Mouse (Mus musculus) hindbrain, embryonic 15.5 days (tissue): Measurements from ENCODE around the gene Pvr. TPM values are rescaled to one million over a fixed set of nuclear protein-coding genes. Genes with fewer than 3 reads are reported as not detected.

ENCODE experiments used
- ATAC-seq: fragments of 200-750 bp; cut with Nextera tagmentation; 2 replicates; pipeline ENCODE4 v1.8.0; 2017; ENCODE audit warnings: low read depth, moderate number of reproducible peaks, moderate TSS enrichment; ENCODE audit not compliant: low FRiP score
- H3K27ac ChIP-seq: fragments of 300-500 bp; sonication (generic); replicated peaks from 2 replicates; pipeline ENCODE4 v1.5.1; 2015; ENCODE audit warnings: mild to moderate bottlenecking, inconsistent platforms
- H3K27me3 ChIP-seq: fragments of 300-500 bp; sonication (generic); 2 replicates; pipeline ENCODE4 v1.6.1; 2015; ENCODE audit warnings: control low read depth, inconsistent platforms
- H3K36me3 ChIP-seq: fragments of 300-500 bp; sonication (generic); 2 replicates; pipeline ENCODE4 v1.6.1; 2015; ENCODE audit warnings: control low read depth, inconsistent platforms
- H3K4me1 ChIP-seq: fragments of 300-500 bp; sonication (generic); replicated peaks from 2 replicates; pipeline ENCODE4 v1.6.1; 2015; ENCODE audit warnings: control low read depth, inconsistent platforms
- H3K4me2 ChIP-seq: fragments of 300-500 bp; sonication (generic); 2 replicates; pipeline ENCODE4 v1.6.1; 2015; ENCODE audit warnings: moderate library complexity, mild to moderate bottlenecking, inconsistent platforms
- H3K4me3 ChIP-seq: fragments of 300-500 bp; sonication (generic); 2 replicates; pipeline ENCODE4 v1.5.1; 2015; ENCODE audit warnings: mild to moderate bottlenecking, inconsistent platforms
- H3K9ac ChIP-seq: fragments of 300-500 bp; sonication (generic); 2 replicates; pipeline ENCODE4 v1.6.1; 2015; ENCODE audit warnings: inconsistent platforms
- H3K9me3 ChIP-seq: fragments of 300-500 bp; sonication (generic); 2 replicates; pipeline ENCODE4 v1.6.1; 2016; ENCODE audit warnings: control low read depth, inconsistent platforms
- WGBS: fragments of 180-500 bp; shearing (Covaris S2); methylation state at CpG from one replicate; pipeline ENCODE4 v1.1.7; 2015; 5-methylcytosine and 5-hydroxymethylcytosine counted together
- polyA plus RNA-seq: library from polyadenylated mRNA; unstranded; fragments of >200 nt; fragmentation: Nextera tagmentation; extraction: Ambion mirVana; gene quantifications from 2 replicates; pipeline ENCODE4 v1.2.1, GENCODE M21; 2015

Gene Pvr
- polyA plus RNA-seq, 1 experiment from 2014 or later = 10.0 TPM

- Histone ChIP-seq H3K4me2 (no peak overlapping the region), H3K36me3 (no peaks in the 10 kb centered on the region), H3K27me3 (no peaks in the 10 kb centered on the region), H3K4me1 (no peaks in the 10 kb centered on the region), H3K9me3 (no peaks in the 10 kb centered on the region), H3K27ac (no peak overlapping the region), H3K9ac (no peak overlapping the region), H3K4me3 (no peak overlapping the region)
- no peak for ATAC-seq
- 80% methylated on average over 12 of the region's 12 CpGs for WGBS
These were observed 28.0 kb upstream of the Pvr start for GRCm38 (mm10) chr7:19948956-19949355.

GRCm38 (mm10) chr7:19945821-19946515 is 25.0 kb upstream of the Pvr start:
- ATAC-seq = no peak
- H3K4me3 ChIP-seq = no peak overlapping the region
- H3K4me2 ChIP-seq = no peak overlapping the region
- H3K9me3 ChIP-seq = no peaks in the 10 kb centered on the region
- H3K27me3 ChIP-seq = no peaks in the 10 kb centered on the region
- no peak overlapping the region for H3K9ac ChIP-seq
- H3K4me1 ChIP-seq = no peaks in the 10 kb centered on the region
- WGBS = 91% methylated on average over 13 of the region's 13 CpGs
- no peaks in the 10 kb centered on the region for H3K36me3 ChIP-seq
- no peak overlapping the region for H3K27ac ChIP-seq

- Histone ChIP-seq H3K9me3 (no peaks in the 10 kb centered on the region), H3K27me3 (no peaks in the 10 kb centered on the region), H3K36me3 (no peaks in the 10 kb centered on the region), H3K27ac (no peak overlapping the region), H3K4me3 (no peak overlapping the region), H3K4me2 (no peak overlapping the region), H3K9ac (no peak overlapping the region), H3K4me1 (no peaks in the 10 kb centered on the region)
- no peak for ATAC-seq
- 89% methylated on average over 5 of the region's 5 CpGs for WGBS
These were observed 24.2 kb upstream of the Pvr start for GRCm38 (mm10) chr7:19945201-19945600.

GRCm38 (mm10) chr7:19944709-19945108 is 23.7 kb upstream of the Pvr start:
- no peak overlapping the region for H3K9ac ChIP-seq
- H3K27ac ChIP-seq = no peak overlapping the region
- WGBS = 91% methylated on average over 8 of the region's 8 CpGs
- no peaks in the 10 kb centered on the region for H3K27me3 ChIP-seq
- H3K4me1 ChIP-seq = no peaks in the 10 kb centered on the region
- no peaks in the 10 kb centered on the region for H3K9me3 ChIP-seq
- no peak overlapping the region for H3K4me2 ChIP-seq
- H3K4me3 ChIP-seq = no peak overlapping the region
- ATAC-seq = no peak
- H3K36me3 ChIP-seq = no peaks in the 10 kb centered on the region

- ATAC-seq = no peak
- 32% methylated on average over 5 of the region's 6 CpGs for WGBS
- H3K27ac ChIP-seq = no peak overlapping the region
These were observed 19.3 kb upstream of the Pvr start for GRCm38 (mm10) chr7:19940256-19940655.

GRCm38 (mm10) chr7:19939555-19940235 is 18.7 kb upstream of the Pvr start:
- Histone ChIP-seq H3K4me3 (no peak overlapping the region), H3K27me3 (no peaks in the 10 kb centered on the region), H3K9ac (no peak overlapping the region), H3K36me3 (no peaks in the 10 kb centered on the region), H3K4me1 (no peaks in the 10 kb centered on the region), H3K4me2 (no peak overlapping the region), H3K27ac (no peak overlapping the region), H3K9me3 (no peaks in the 10 kb centered on the region)
- 72% methylated on average over 10 of the region's 12 CpGs for WGBS
- 0 out of 2 replicates have a peak, but pooled peaks have one; percentile 31 for ATAC-seq

More at GRCm38 (mm10) chr7:19940256-19940655, 19.3 kb upstream of the Pvr start:
- Histone ChIP-seq H3K4me2 (no peak overlapping the region), H3K4me1 (no peaks in the 10 kb centered on the region), H3K9ac (no peak overlapping the region), H3K36me3 (no peaks in the 10 kb centered on the region), H3K9me3 (no peaks in the 10 kb centered on the region), H3K27me3 (no peaks in the 10 kb centered on the region), H3K4me3 (no peak overlapping the region)

GRCm38 (mm10) chr7:19937229-19937821 is 16.4 kb upstream of the Pvr start:
- H3K27me3 ChIP-seq = no peaks in the 10 kb centered on the region
- no peak for ATAC-seq
- 89% methylated on average over 11 of the region's 11 CpGs for WGBS

GRCm38 (mm10) chr7:19935961-19936360 is 15.0 kb upstream of the Pvr start:
- H3K9me3 ChIP-seq = no peaks in the 10 kb centered on the region
- H3K27ac ChIP-seq = no peak overlapping the region
- no peak overlapping the region for H3K4me2 ChIP-seq
- no peaks in the 10 kb centered on the region for H3K27me3 ChIP-seq
- H3K4me3 ChIP-seq = no peak overlapping the region
- ATAC-seq = no peak
- H3K9ac ChIP-seq = no peak overlapping the region
- H3K36me3 ChIP-seq = no peaks in the 10 kb centered on the region
- WGBS = 74% methylated on average over 6 of the region's 6 CpGs
- H3K4me1 ChIP-seq = no peaks in the 10 kb centered on the region

More at GRCm38 (mm10) chr7:19937229-19937821, 16.4 kb upstream of the Pvr start:
- H3K36me3 ChIP-seq = no peaks in the 10 kb centered on the region
- no peak overlapping the region for H3K4me2 ChIP-seq
- no peak overlapping the region for H3K9ac ChIP-seq
- H3K9me3 ChIP-seq = no peaks in the 10 kb centered on the region
- no peak overlapping the region for H3K27ac ChIP-seq
- no peaks in the 10 kb centered on the region for H3K4me1 ChIP-seq
- H3K4me3 ChIP-seq = no peak overlapping the region

GRCm38 (mm10) chr7:19935171-19935751 is 14.3 kb upstream of the Pvr start:
- no peak overlapping the region for H3K27ac ChIP-seq
- ATAC-seq = no peak
- H3K4me1 ChIP-seq = no peaks in the 10 kb centered on the region
- no peak overlapping the region for H3K9ac ChIP-seq
- no peak overlapping the region for H3K4me3 ChIP-seq
- no peak overlapping the region for H3K4me2 ChIP-seq
- WGBS = 71% methylated on average over 20 of the region's 20 CpGs
- no peaks in the 10 kb centered on the region for H3K36me3 ChIP-seq
- no peaks in the 10 kb centered on the region for H3K9me3 ChIP-seq
- H3K27me3 ChIP-seq = no peaks in the 10 kb centered on the region

GRCm38 (mm10) chr7:19932877-19933809 is 12.2 kb upstream of the Pvr start:
- Histone ChIP-seq H3K9ac (no peak overlapping the region), H3K27me3 (no peaks in the 10 kb centered on the region), H3K4me1 (no peaks in the 10 kb centered on the region), H3K4me3 (peak overlapping the region; percentile 23), H3K4me2 (peak overlapping the region; percentile 46), H3K27ac (peak overlapping the region; percentile 50), H3K36me3 (no peaks in the 10 kb centered on the region), H3K9me3 (no peaks in the 10 kb centered on the region)
- WGBS = 31% methylated on average over 21 of the region's 21 CpGs
- peak; percentile 88 for ATAC-seq

GRCm38 (mm10) chr7:19932133-19932876 is 11.3 kb upstream of the Pvr start:
- H3K27ac ChIP-seq = peak overlapping the region; percentile 48; the same call in 1 of the 2 replicates
- peak overlapping the region; percentile 2; the same call in 1 of the 2 replicates for H3K4me3 ChIP-seq
- 32% methylated on average over 13 of the region's 13 CpGs for WGBS
- H3K4me2 ChIP-seq = peak overlapping the region; percentile 46
- H3K27me3 ChIP-seq = no peaks in the 10 kb centered on the region
- no peaks in the 10 kb centered on the region for H3K9me3 ChIP-seq
- no peaks in the 10 kb centered on the region for H3K4me1 ChIP-seq
- H3K36me3 ChIP-seq = no peaks in the 10 kb centered on the region
- peak; percentile 24; the same call in 1 of the 2 replicates for ATAC-seq
- no peak overlapping the region for H3K9ac ChIP-seq
